Comparison of ENCODE assay signal across 15 mouse cellular contexts in the genomic region with DNA sequence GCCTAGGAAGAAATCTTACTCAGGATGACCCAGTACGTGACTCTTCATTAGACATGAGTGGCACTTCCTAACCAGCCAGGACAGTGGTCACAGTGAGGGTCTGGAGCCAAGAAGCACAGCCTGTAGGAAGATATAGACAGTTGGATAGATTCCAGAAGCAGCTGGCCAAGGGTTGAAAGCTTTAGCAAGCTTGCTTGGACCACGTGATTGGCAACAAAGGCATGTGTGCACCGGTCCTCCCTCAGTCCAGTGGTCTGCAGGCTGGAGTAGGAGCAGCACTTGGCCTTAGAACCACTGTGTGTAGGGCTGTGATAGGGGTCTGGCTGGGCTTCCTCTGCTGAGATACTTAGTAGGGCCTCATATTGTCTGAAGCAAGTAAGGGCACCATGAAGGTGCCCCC.
DNase-seq lines count a peak whose midpoint lies in the region; ATAC-seq and TF ChIP-seq lines count a peak whose summit lies in the region.
"Had no signal": no experiment of that assay in that cellular context is flagged by ENCODE, and none has a peak within 500 bp of the region (broad histone marks: within the 10 kb centered on the region; RNA-seq: fewer than 3 reads in every experiment).

No protein-coding gene starts in this region.

- no peaks in the 10 kb centered on the region for H3K36me3 ChIP-seq in heart, embryonic 16.5 days (ENCODE audit: control insufficient read depth, insufficient read depth)
- no peaks in the 10 kb centered on the region for H3K36me3 ChIP-seq in heart, embryonic 10.5 days
- H3K36me3 ChIP-seq in midbrain, postnatal 0 days (ENCODE audit: insufficient read depth, low read length) = no peaks in the 10 kb centered on the region
- H3K36me3 ChIP-seq in midbrain, embryonic 16.5 days (ENCODE audit: control insufficient read depth, insufficient read depth, low read length) = no peaks in the 10 kb centered on the region
- H3K36me3 ChIP-seq: embryonic facial prominence, embryonic 15.5 days; forebrain, embryonic 10.5 days; limb, embryonic 10.5 days; neural tube, embryonic 12.5 days; stomach, embryonic 15.5 days had no signal

- no peak for DNase-seq in heart, embryonic 10.5 days (ENCODE audit: low spot score)
- DNase-seq in left cerebral cortex, postnatal 4 days = peak; percentile 17
- no peak for DNase-seq in left cerebral cortex, adult 18-20 months (ENCODE audit: low spot score in 2 of 2)
- DNase-seq in midbrain, postnatal 0 days (ENCODE audit: low spot score) = peak; percentile 46
- DNase-seq in urinary bladder, adult 2 months (ENCODE audit: low spot score) = no peak
- DNase-seq: cerebellum, adult 9-11 months had no signal

- H3K4me2 ChIP-seq in heart, embryonic 16.5 days (ENCODE audit: low read depth, low read length) = no peak overlapping the region
- no peak overlapping the region for H3K4me2 ChIP-seq in midbrain, postnatal 0 days (ENCODE audit: low read depth, low read length, poor library complexity, severe bottlenecking)
- H3K4me2 ChIP-seq in midbrain, embryonic 16.5 days (ENCODE audit: low read length) = no peak overlapping the region
- H3K4me2 ChIP-seq: embryonic facial prominence, embryonic 15.5 days; liver, embryonic 11.5 days; neural tube, embryonic 12.5 days; stomach, embryonic 15.5 days had no signal

- H3K9ac ChIP-seq in heart, embryonic 16.5 days (ENCODE audit: low read length) = no peak overlapping the region
- H3K9ac ChIP-seq in midbrain, postnatal 0 days (replicated peaks; ENCODE audit: low read length, poor library complexity, severe bottlenecking) = no peak overlapping the region
- H3K9ac ChIP-seq in midbrain, embryonic 16.5 days (ENCODE audit: low read depth, low read length) = no peak overlapping the region
- H3K9ac ChIP-seq: embryonic facial prominence, embryonic 15.5 days; neural tube, embryonic 12.5 days; stomach, embryonic 15.5 days had no signal

- 17% methylated on average over 3 of the region's 3 CpGs for WGBS in heart, embryonic 16.5 days
- WGBS in heart, embryonic 10.5 days = 40% methylated on average over 3 of the region's 3 CpGs
- WGBS in midbrain, postnatal 0 days = 70% methylated on average over 3 of the region's 3 CpGs
- 72% methylated on average over 3 of the region's 3 CpGs for WGBS in midbrain, embryonic 16.5 days

- no peak overlapping the region for H3K4me3 ChIP-seq in heart, embryonic 16.5 days (ENCODE audit: low read length)
- H3K4me3 ChIP-seq in heart, embryonic 10.5 days = no peak overlapping the region
- H3K4me3 ChIP-seq in midbrain, postnatal 0 days (ENCODE audit: low read depth, low read length) = no peak overlapping the region
- H3K4me3 ChIP-seq in midbrain, embryonic 16.5 days (ENCODE audit: low read depth, low read length) = no peak overlapping the region
- H3K4me3 ChIP-seq: embryonic facial prominence, embryonic 15.5 days; forebrain, embryonic 10.5 days; limb, embryonic 10.5 days; neural tube, embryonic 12.5 days; stomach, embryonic 15.5 days had no signal

- no peaks in the 10 kb centered on the region for H3K9me3 ChIP-seq in heart, embryonic 16.5 days (replicated peaks; ENCODE audit: control insufficient read depth, low read length)
- no peaks in the 10 kb centered on the region for H3K9me3 ChIP-seq in heart, embryonic 10.5 days
- H3K9me3 ChIP-seq in midbrain, postnatal 0 days (ENCODE audit: low read length) = no peaks in the 10 kb centered on the region
- no peaks in the 10 kb centered on the region for H3K9me3 ChIP-seq in midbrain, embryonic 16.5 days (replicated peaks; ENCODE audit: control insufficient read depth, low read length, poor library complexity, severe bottlenecking)
- H3K9me3 ChIP-seq: embryonic facial prominence, embryonic 15.5 days; forebrain, embryonic 10.5 days; limb, embryonic 10.5 days; neural tube, embryonic 12.5 days; stomach, embryonic 15.5 days had no signal

- H3K27me3 ChIP-seq in heart, embryonic 16.5 days (ENCODE audit: control insufficient read depth, insufficient read depth, low read length) = no peaks in the 10 kb centered on the region
- no peaks in the 10 kb centered on the region for H3K27me3 ChIP-seq in heart, embryonic 10.5 days (ENCODE audit: insufficient read depth, poor library complexity, severe bottlenecking)
- H3K27me3 ChIP-seq in midbrain, postnatal 0 days (ENCODE audit: insufficient read depth, low read length) = no peaks in the 10 kb centered on the region
- H3K27me3 ChIP-seq in midbrain, embryonic 16.5 days (ENCODE audit: control insufficient read depth, insufficient read depth, low read depth, low read length) = no peaks in the 10 kb centered on the region
- H3K27me3 ChIP-seq: embryonic facial prominence, embryonic 15.5 days; neural tube, embryonic 12.5 days; stomach, embryonic 15.5 days had no signal

- no peak overlapping the region for H3K27ac ChIP-seq in heart, embryonic 16.5 days (ENCODE audit: low read length)
- no peak overlapping the region for H3K27ac ChIP-seq in heart, embryonic 10.5 days
- no peak overlapping the region for H3K27ac ChIP-seq in midbrain, postnatal 0 days (ENCODE audit: low read depth, low read length)
- no peak overlapping the region for H3K27ac ChIP-seq in midbrain, embryonic 16.5 days (ENCODE audit: low read length)
- H3K27ac ChIP-seq: embryonic facial prominence, embryonic 15.5 days; forebrain, embryonic 10.5 days; limb, embryonic 10.5 days; neural tube, embryonic 12.5 days; stomach, embryonic 15.5 days had no signal

- intact Hi-C loops in left cerebral cortex, postnatal 4 days (cut with DNase I) = no loop called here

- ATAC-seq in heart, embryonic 16.5 days (replicated peaks; ENCODE audit: extremely low read depth, insufficient read depth, low FRiP score) = peak; percentile 37
- no peak for ATAC-seq in midbrain, postnatal 0 days (ENCODE audit: low FRiP score)
- ATAC-seq in midbrain, embryonic 16.5 days = no peak
- ATAC-seq: inflammation-experienced regulatory T-cells, adult 6 months had no signal

- TF ChIP-seq CTCF in midbrain, postnatal 0 days (IDR thresholded peaks at IDR 0.05) = no peak

- H3K4me1 ChIP-seq in heart, embryonic 16.5 days (ENCODE audit: control insufficient read depth, insufficient read depth, low read length) = peaks cover 9% of the 10 kb centered on the region; the same call in 1 of the 2 replicates
- H3K4me1 ChIP-seq in heart, embryonic 10.5 days = 0 out of 2 replicates have a peak, but pooled peaks cover 3% of the 10 kb centered on the region
- H3K4me1 ChIP-seq in midbrain, postnatal 0 days (ENCODE audit: insufficient read depth, low read length) = no peaks in the 10 kb centered on the region
- H3K4me1 ChIP-seq in midbrain, embryonic 16.5 days (ENCODE audit: control insufficient read depth, insufficient read depth, low read length) = no peaks in the 10 kb centered on the region
- H3K4me1 ChIP-seq: neural tube, embryonic 12.5 days; stomach, embryonic 15.5 days had no signal

Comparison
In these comparisons a context has a peak if more than half of its experiments do, and no peak if none do; other contexts are left out.
1. DNase-seq: peak in left cerebral cortex, postnatal 4 days (single experiment) and midbrain, postnatal 0 days (single experiment); none in heart, embryonic 10.5 days (single experiment), left cerebral cortex, adult 18-20 months (0 of 2) and urinary bladder, adult 2 months (single experiment).